Mouse (Mus musculus) limb, embryonic 10.5 days (tissue): ENCODE data around the gene Olfr1036. TPM values are rescaled to one million over a fixed set of nuclear protein-coding genes. Genes with fewer than 3 reads are reported as not detected.
"Not testable (repeated sequence)": the region's sequence is repeated elsewhere in the genome, so short reads cannot be mapped to it uniquely, and the experiment has no call there.

ENCODE experiments used
- DNase-seq: peaks from one replicate; pipeline ENCODE4 v3.0.0-alpha.2; 2017; ENCODE audit warnings: low spot score
- H3K27ac ChIP-seq: fragments of 300-500 bp; sonication (generic); 2 replicates; pipeline ENCODE4 v1.5.1; 2016; ENCODE audit warnings: mild to moderate bottlenecking
- H3K27me3 ChIP-seq: fragments of 300-500 bp; sonication (generic); 2 replicates; pipeline ENCODE4 v1.6.1; 2016; ENCODE audit warnings: low read depth, mild to moderate bottlenecking; ENCODE audit not compliant: poor library complexity, severe bottlenecking
- H3K36me3 ChIP-seq: fragments of 300-500 bp; sonication (generic); 2 replicates; pipeline ENCODE4 v1.6.1; 2016; ENCODE audit warnings: mild to moderate bottlenecking, moderate library complexity
- H3K4me1 ChIP-seq: fragments of 300-500 bp; sonication (generic); 2 replicates; pipeline ENCODE4 v1.6.1; 2016
- H3K4me3 ChIP-seq: fragments of 300-500 bp; sonication (generic); 2 replicates; pipeline ENCODE4 v1.5.1; 2016; ENCODE audit warnings: mild to moderate bottlenecking, moderate library complexity
- H3K9me3 ChIP-seq: fragments of 300-500 bp; sonication (generic); replicated peaks from 2 replicates; pipeline ENCODE4 v1.6.1; 2016; ENCODE audit warnings: mild to moderate bottlenecking
- WGBS: fragments of 180-500 bp; shearing (Covaris S2); methylation state at CpG from one replicate; pipeline ENCODE4 v1.1.7; 2016; 5-methylcytosine and 5-hydroxymethylcytosine counted together
- polyA plus RNA-seq: library from polyadenylated mRNA; unstranded; fragments of >200 nt; fragmentation: Nextera tagmentation; extraction: Ambion mirVana; gene quantifications from 2 replicates; pipeline ENCODE4 v1.2.1, GENCODE M21; 2016

Olfr1036 gene
- not detected in 2 replicates for polyA plus RNA-seq

DNA sequence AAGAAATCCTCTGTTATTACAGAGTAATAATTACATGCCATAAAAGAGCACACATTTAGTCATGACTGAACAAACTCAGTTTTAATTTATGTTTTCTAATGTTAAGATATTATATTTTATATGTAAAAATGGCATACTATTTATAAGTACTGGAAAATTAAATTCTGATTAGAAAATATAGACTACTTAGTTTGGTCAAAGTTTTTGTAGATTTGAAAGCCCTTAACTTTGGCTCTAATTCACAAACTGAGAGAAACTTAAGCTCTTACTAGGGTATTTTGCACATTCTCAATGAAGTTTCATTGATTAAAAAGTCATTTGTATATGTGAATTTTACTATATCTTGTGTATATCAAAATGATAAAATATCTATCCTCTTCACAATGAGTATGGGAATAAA, at the start of gene Olfr1036:
Olfr1036 (plus strand) TSS at position 301 of the 400 bp plus-strand sequence.
- not testable (repeated sequence) for H3K36me3 ChIP-seq, H3K9me3 ChIP-seq, DNase-seq, H3K27me3 ChIP-seq, H3K27ac ChIP-seq, H3K4me3 ChIP-seq, H3K4me1 ChIP-seq

DNA sequence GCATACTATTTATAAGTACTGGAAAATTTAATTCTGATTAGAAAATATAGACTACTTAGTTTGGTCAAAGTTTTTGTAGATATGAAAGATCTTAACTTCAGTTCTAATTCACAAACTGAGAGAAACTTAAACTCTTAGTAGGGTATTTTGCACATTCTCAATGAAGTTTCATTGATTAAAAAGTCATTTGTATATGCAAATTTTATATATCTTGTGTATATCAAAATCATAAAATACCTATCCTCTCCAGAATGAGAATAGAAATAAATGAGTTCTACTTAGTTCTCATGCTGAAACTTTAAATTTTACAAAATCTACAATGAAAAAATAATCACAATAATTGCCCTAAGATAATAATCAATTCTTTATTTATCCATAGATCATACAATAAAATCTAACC, 28.2 kb upstream of the Olfr1036 start, which contains the start of gene Olfr1034:
Olfr1034 (plus strand) TSS at position 301 of the 400 bp plus-strand sequence.
- H3K27me3 ChIP-seq: no peaks in the 10 kb centered on the region
- H3K27ac ChIP-seq: no peak within 1 kb of the TSS
- no peak within 1 kb of the TSS for H3K4me3 ChIP-seq
- H3K9me3 ChIP-seq: no peaks in the 10 kb centered on the region
- DNase-seq: no peak
- no peaks in the 10 kb centered on the region for H3K36me3 ChIP-seq
- no peaks in the 10 kb centered on the region for H3K4me1 ChIP-seq

DNA sequence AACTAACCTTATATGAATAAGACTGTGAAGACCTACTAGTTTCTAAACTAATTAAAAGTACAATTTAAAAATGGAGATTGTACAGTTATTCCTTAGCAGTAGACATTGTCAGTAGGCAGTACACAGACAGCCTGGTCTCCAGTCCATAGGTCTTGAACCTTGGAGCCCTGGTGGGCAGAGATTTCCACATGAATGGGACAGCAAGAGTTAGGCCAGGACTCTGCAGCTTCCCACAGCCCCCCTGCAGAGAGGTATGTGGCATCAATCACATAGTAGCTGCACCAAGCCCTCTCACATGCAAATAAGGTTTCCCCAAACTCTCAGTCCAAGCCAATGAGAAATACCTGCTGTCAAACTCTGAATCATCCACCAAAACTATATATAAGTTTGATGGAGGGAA, 23.0 kb upstream of the Olfr1036 start:
- not testable (repeated sequence) for H3K27me3 ChIP-seq, DNase-seq, H3K36me3 ChIP-seq, H3K9me3 ChIP-seq, H3K4me1 ChIP-seq, H3K27ac ChIP-seq, H3K4me3 ChIP-seq

DNA sequence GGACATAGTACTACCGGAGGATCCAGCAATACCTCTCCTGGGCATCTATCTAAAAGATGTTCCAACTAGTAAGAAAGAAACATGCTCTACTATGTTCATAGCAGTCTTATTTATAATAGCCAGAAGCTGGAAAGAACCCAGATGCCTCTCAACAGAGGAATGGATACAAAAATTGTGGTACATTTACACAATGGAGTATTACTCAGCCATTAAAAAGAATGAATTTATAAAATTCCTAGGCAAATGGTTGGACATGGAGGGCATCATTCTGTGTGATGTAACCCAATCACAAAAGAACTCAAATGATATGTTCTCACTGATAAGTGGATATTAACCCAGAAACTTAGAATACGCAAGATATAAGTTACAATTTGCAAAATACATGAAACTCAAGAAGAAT, 10.0 kb upstream of the Olfr1036 start:
- H3K36me3 ChIP-seq, DNase-seq, H3K27ac ChIP-seq, H3K4me1 ChIP-seq, H3K4me3 ChIP-seq, H3K9me3 ChIP-seq, H3K27me3 ChIP-seq: not testable (repeated sequence)
- 93% methylated on average over 2 of the region's 2 CpGs for WGBS

DNA sequence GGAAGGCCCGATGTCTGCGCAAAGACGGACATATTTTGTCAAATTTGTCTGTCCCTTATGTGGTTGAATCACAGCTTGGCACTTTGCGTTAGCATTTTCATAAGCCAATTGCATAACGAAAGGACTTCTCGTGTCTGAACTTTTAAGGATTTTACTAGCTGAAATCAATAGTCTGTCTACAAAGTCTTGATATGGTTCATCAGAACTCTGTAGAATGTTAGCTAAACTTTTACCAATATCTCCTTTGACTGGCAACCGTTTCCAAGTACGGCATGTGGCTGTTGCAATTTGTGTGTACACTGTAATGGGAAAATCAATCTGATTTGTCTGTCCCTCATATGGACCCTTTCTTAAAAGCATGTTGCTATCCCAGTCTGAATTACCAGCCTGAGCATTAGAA, 3.6 kb upstream of the Olfr1036 start:
- 96% methylated on average over 8 of the region's 8 CpGs for WGBS

DNA sequence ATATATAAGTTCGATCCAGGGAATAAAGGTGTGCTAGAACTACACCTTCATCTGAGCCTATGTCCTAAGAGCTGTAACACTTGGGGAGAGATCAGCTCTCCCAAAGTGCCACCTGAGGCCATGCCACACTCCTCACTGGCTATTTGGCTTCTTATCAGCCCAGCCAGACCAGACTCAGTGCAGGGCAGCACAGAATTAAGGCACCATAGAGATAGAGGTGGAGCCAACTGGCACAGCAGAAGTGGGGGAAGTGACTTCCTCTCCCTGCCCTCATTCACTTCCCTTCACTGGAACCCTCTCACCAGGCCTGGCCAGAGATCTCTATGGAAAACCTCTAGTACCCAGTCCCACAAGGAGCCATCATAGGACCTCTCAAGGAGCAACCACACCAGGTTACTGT, 6.7 kb downstream of the Olfr1036 start:
- H3K4me3 ChIP-seq, H3K4me1 ChIP-seq, H3K9me3 ChIP-seq, DNase-seq, H3K27ac ChIP-seq, H3K36me3 ChIP-seq, H3K27me3 ChIP-seq: not testable (repeated sequence)
- 97% methylated on average over 1 of the region's 1 CpGs for WGBS

More for the DNA sequence above, 3.6 kb upstream of the Olfr1036 start:
- Histone ChIP-seq H3K4me1 (no peaks in the 10 kb centered on the region), H3K36me3 (no peaks in the 10 kb centered on the region), H3K27me3 (no peaks in the 10 kb centered on the region), H3K9me3 (no peaks in the 10 kb centered on the region), H3K27ac (no peak overlapping the region), H3K4me3 (no peak overlapping the region)
- DNase-seq: no peak

DNA sequence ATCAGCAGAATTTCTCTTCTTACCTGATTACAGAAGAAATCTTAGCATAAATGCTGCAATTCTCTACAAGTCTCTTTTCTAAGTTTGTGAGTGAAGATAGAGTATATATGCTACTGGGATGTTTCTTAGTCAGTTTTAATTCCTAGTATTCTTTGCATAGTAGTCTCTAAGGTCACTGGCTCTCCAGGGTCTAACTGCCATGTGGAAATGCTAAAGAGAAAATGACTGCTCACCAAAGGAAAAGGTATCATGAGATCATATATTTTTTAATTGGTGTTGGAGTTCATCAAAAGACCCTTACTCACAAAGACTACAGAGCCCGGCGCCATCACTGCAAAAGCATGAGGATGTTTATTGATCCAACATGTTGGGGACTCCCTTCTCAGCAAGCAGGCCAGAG, 13.5 kb downstream of the Olfr1036 start, which contains the start of gene Olfr1037:
Olfr1037 (minus strand) TSS at position 101 of the 400 bp plus-strand sequence.
- Histone ChIP-seq H3K4me1 (no peaks in the 10 kb centered on the region), H3K27ac (no peak within 1 kb of the TSS), H3K9me3 (no peaks in the 10 kb centered on the region), H3K36me3 (no peaks in the 10 kb centered on the region), H3K27me3 (no peaks in the 10 kb centered on the region), H3K4me3 (no peak within 1 kb of the TSS)
- 86% methylated on average over 2 of the region's 2 CpGs for WGBS
- DNase-seq: no peak

Other genes starting within 250 kb of the Olfr1036 start
- gene Olfr1019, start 228.5 kb upstream of the Olfr1036 start, polyA plus RNA-seq: not detected in 2 replicates
- not detected in 2 replicates for gene Olfr1020, start 227.0 kb upstream of the Olfr1036 start, polyA plus RNA-seq
- gene Olfr1022, start 205.4 kb upstream of the Olfr1036 start, polyA plus RNA-seq: not detected in 2 replicates
- not detected in 2 replicates for gene Olfr1023, start 188.4 kb upstream of the Olfr1036 start, polyA plus RNA-seq
- gene Olfr1024, start 168.9 kb upstream of the Olfr1036 start, polyA plus RNA-seq: not detected in 2 replicates
- not detected in 2 replicates for gene Olfr1025-ps1, start 158.8 kb upstream of the Olfr1036 start, polyA plus RNA-seq
- not detected in 2 replicates for gene Olfr1026, start 152.4 kb upstream of the Olfr1036 start, polyA plus RNA-seq
- gene Olfr1028, start 123.6 kb upstream of the Olfr1036 start, polyA plus RNA-seq: not detected in 2 replicates
- gene Olfr1029, start 100.1 kb upstream of the Olfr1036 start, polyA plus RNA-seq: not detected in 2 replicates
- gene Olfr1030, start 94.7 kb upstream of the Olfr1036 start, polyA plus RNA-seq: not detected in 2 replicates
- not detected in 2 replicates for gene Olfr1031, start 83.7 kb upstream of the Olfr1036 start, polyA plus RNA-seq
- not detected in 2 replicates for gene Olfr1032, start 68.5 kb upstream of the Olfr1036 start, polyA plus RNA-seq
- gene Olfr1033, start 53.4 kb upstream of the Olfr1036 start, polyA plus RNA-seq: not detected in 2 replicates
- gene Olfr1034, start 28.1 kb upstream of the Olfr1036 start, polyA plus RNA-seq: not detected in 2 replicates
- gene Olfr1037, start 13.4 kb downstream of the Olfr1036 start, polyA plus RNA-seq: not detected in 2 replicates
- gene Olfr1039, start 61.9 kb downstream of the Olfr1036 start, polyA plus RNA-seq: not detected in 2 replicates
- gene Olfr1040, start 72.7 kb downstream of the Olfr1036 start, polyA plus RNA-seq: not detected in 2 replicates
- not detected in 2 replicates for gene Olfr1042, start 87.8 kb downstream of the Olfr1036 start, polyA plus RNA-seq
- gene Olfr1043, start 93.5 kb downstream of the Olfr1036 start, polyA plus RNA-seq: not detected in 2 replicates
- not detected in 2 replicates for gene Olfr1044, start 103.8 kb downstream of the Olfr1036 start, polyA plus RNA-seq
- gene Olfr52, start 111.7 kb downstream of the Olfr1036 start, polyA plus RNA-seq: not detected in 2 replicates
- not detected in 2 replicates for gene Olfr1045, start 129.0 kb downstream of the Olfr1036 start, polyA plus RNA-seq
- gene Olfr1046, start 145.3 kb downstream of the Olfr1036 start, polyA plus RNA-seq: not detected in 2 replicates
- gene Olfr1047, start 157.4 kb downstream of the Olfr1036 start, polyA plus RNA-seq: not detected in 2 replicates
- gene Olfr1048, start 166.3 kb downstream of the Olfr1036 start, polyA plus RNA-seq: not detected in 2 replicates
- not detected in 2 replicates for gene Olfr1049, start 184.3 kb downstream of the Olfr1036 start, polyA plus RNA-seq
- not detected in 2 replicates for gene Olfr1051, start 205.1 kb downstream of the Olfr1036 start, polyA plus RNA-seq
- not detected in 2 replicates for gene Olfr1052, start 218.5 kb downstream of the Olfr1036 start, polyA plus RNA-seq
- not detected in 2 replicates for gene Olfr1053, start 241.3 kb downstream of the Olfr1036 start, polyA plus RNA-seq